Comparison of ENCODE assay signal across 17 mouse cellular contexts in the genomic region with DNA sequence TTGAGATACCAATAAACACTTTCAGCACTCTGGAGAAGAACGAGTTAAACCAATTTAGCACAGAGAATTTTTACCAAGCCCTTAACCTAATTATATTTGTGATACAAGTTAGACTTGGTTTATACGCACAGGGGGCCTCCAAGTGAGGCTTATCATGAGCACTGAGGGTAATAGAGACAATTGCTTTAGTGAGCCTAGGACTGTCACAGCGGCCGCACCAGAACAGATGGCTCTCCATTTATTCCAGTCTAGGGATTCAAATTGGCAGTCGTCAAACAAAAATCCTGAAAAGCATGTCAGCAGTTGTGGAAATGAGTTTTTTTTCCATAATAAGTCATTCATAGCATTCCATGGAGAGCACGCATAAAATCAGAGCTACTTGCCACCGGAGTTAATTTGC.
DNase-seq lines count a peak whose midpoint lies in the region; ATAC-seq lines count a peak whose summit lies in the region.
"Had no signal": no experiment of that assay in that cellular context is flagged by ENCODE, and none has a peak within 500 bp of the region (broad histone marks: within the 10 kb centered on the region; RNA-seq: fewer than 3 reads in every experiment).

No protein-coding gene starts in this region.

- no peaks in the 10 kb centered on the region for H3K27me3 ChIP-seq in hindbrain, embryonic 13.5 days
- no peaks in the 10 kb centered on the region for H3K27me3 ChIP-seq in kidney, embryonic 15.5 days
- H3K27me3 ChIP-seq: limb, embryonic 15.5 days had no signal

- no peak overlapping the region for H3K27ac ChIP-seq in hindbrain, embryonic 13.5 days
- no peak overlapping the region for H3K27ac ChIP-seq in kidney, embryonic 15.5 days
- H3K27ac ChIP-seq: limb, embryonic 15.5 days had no signal

- H3K9ac ChIP-seq in hindbrain, embryonic 13.5 days: no peak overlapping the region
- H3K9ac ChIP-seq in kidney, embryonic 15.5 days: no peak overlapping the region
- H3K9ac ChIP-seq: limb, embryonic 15.5 days had no signal

- 52% methylated on average over 7 of the region's 7 CpGs for WGBS in hindbrain, embryonic 13.5 days
- WGBS in kidney, embryonic 15.5 days: 83% methylated on average over 7 of the region's 7 CpGs

- H3K4me2 ChIP-seq in hindbrain, embryonic 13.5 days: no peak overlapping the region
- H3K4me2 ChIP-seq in kidney, embryonic 15.5 days: no peak overlapping the region
- H3K4me2 ChIP-seq: heart, embryonic 11.5 days; limb, embryonic 15.5 days had no signal

- DNase-seq in frontal cortex, postnatal 36 days (ENCODE audit: low spot score in 2 of 2): no peak
- peak; percentile 50 for DNase-seq in brain, embryonic 18.5 days (ENCODE audit: low read depth, low spot score)
- DNase-seq in layer of hippocampus, postnatal 10 days (ENCODE audit: low spot score in 2 of 2): peak; percentile 16 to 26
- no peak for DNase-seq in adrenal gland, postnatal 10 days
- DNase-seq: cerebellum, adult 11 months; heart, postnatal 14 days; lung, postnatal 10 days; right cerebral cortex, postnatal 14 days; thymus, postnatal 25 days had no signal

- H3K36me3 ChIP-seq in hindbrain, embryonic 13.5 days: no peaks in the 10 kb centered on the region
- H3K36me3 ChIP-seq in kidney, embryonic 15.5 days: no peaks in the 10 kb centered on the region
- H3K36me3 ChIP-seq: limb, embryonic 15.5 days had no signal

- 0 out of 2 replicates have a peak, but pooled peaks have one; percentile 45 for ATAC-seq in frontal cortex, adult (ENCODE audit: low TSS enrichment)
- ATAC-seq in hindbrain, embryonic 13.5 days (ENCODE audit: low FRiP score): peak; percentile 73; the same call in 1 of the 2 replicates
- ATAC-seq in kidney, embryonic 15.5 days (replicated peaks; ENCODE audit: low FRiP score): no peak
- no peak for ATAC-seq in inflammation-experienced regulatory T-cells, adult 6 months
- ATAC-seq: intestine, embryonic 16.5 days had no signal

- H3K9me3 ChIP-seq in hindbrain, embryonic 13.5 days: no peaks in the 10 kb centered on the region
- no peaks in the 10 kb centered on the region for H3K9me3 ChIP-seq in kidney, embryonic 15.5 days (replicated peaks)
- H3K9me3 ChIP-seq: limb, embryonic 15.5 days had no signal

- H3K4me1 ChIP-seq in hindbrain, embryonic 13.5 days (replicated peaks): no peaks in the 10 kb centered on the region
- no peaks in the 10 kb centered on the region for H3K4me1 ChIP-seq in kidney, embryonic 15.5 days
- H3K4me1 ChIP-seq: limb, embryonic 15.5 days had no signal

- no peak overlapping the region for H3K4me3 ChIP-seq in hindbrain, embryonic 13.5 days
- no peak overlapping the region for H3K4me3 ChIP-seq in kidney, embryonic 15.5 days (replicated peaks)
- H3K4me3 ChIP-seq: erythroblast, embryonic 14.5 days; limb, embryonic 15.5 days had no signal

Comparison
In these comparisons a context has a peak if more than half of its experiments do, and no peak if none do; other contexts are left out.
1. ATAC-seq: peak in frontal cortex, adult (single experiment) and hindbrain, embryonic 13.5 days (single experiment); none in kidney, embryonic 15.5 days (single experiment) and inflammation-experienced regulatory T-cells, adult 6 months (single experiment).
2. DNase-seq: peak in brain, embryonic 18.5 days (single experiment) and layer of hippocampus, postnatal 10 days (2 of 2); none in frontal cortex, postnatal 36 days (0 of 2) and adrenal gland, postnatal 10 days (single experiment).